Comparison of ENCODE assay signal across 20 mouse cellular contexts in genomic region chr17:46597956-46598355, GRCm38 (mm10). TPM values are rescaled to one million over a fixed set of nuclear protein-coding genes. Genes with fewer than 3 reads are reported as not detected.
A peak's percentile ranks its signal among the peaks of the same experiment; 100 is the strongest.
DNase-seq lines count a peak whose midpoint lies in the region; ATAC-seq and TF ChIP-seq lines count a peak whose summit lies in the region.
"Had no signal": no experiment of that assay in that cellular context is flagged by ENCODE, and none has a peak within 500 bp of the region (broad histone marks: within the 10 kb centered on the region; RNA-seq: fewer than 3 reads in every experiment).

No protein-coding gene starts in this region.

- H3K9ac ChIP-seq in midbrain, postnatal 0 days (replicated peaks; ENCODE audit: low read length, poor library complexity, severe bottlenecking): no peak overlapping the region
- H3K9ac ChIP-seq in MEL (ENCODE audit: control insufficient read depth, low read depth, low read length, poor library complexity, severe bottlenecking): no peak overlapping the region

- TF ChIP-seq EP300 in MEL (IDR thresholded peaks at IDR 0.05; ENCODE audit: low read depth in 1 of 2, low read length in 2 of 2): no peak

- DNase-seq in midbrain, embryonic 10.5 days (ENCODE audit: low spot score): no peak
- no peak for DNase-seq in midbrain, postnatal 0 days (ENCODE audit: low spot score)
- DNase-seq in MEL (ENCODE audit: low read depth, low spot score): peak; percentile 28
- no peak for DNase-seq in heart, postnatal 14 days
- DNase-seq: adrenal gland, adult 2 months; adrenal gland, adult 8-10 months; adrenal gland, postnatal 10 days; adrenal gland, postnatal 14 days; adrenal gland, postnatal 25 days; adrenal gland, postnatal 36 days; B cell, adult 2 months; cerebellum, adult 11 months; cerebellum, adult 11-12 months; cerebellum, adult 18-20 months; cerebellum, adult 2 months had no signal

- TF ChIP-seq CTCF in midbrain, postnatal 0 days (IDR thresholded peaks at IDR 0.05): no peak
- no peak for TF ChIP-seq CTCF in MEL (IDR thresholded peaks at IDR 0.05 in 2 of 3, conservative IDR thresholded peaks at IDR 0.05 in 1 of 3; ENCODE audit: control insufficient read depth in 1 of 3, insufficient read depth in 1 of 3, low read depth in 2 of 3, low read length in 3 of 3, poor library complexity in 1 of 3, severe bottlenecking in 1 of 3)

- H3K9me3 ChIP-seq in midbrain, embryonic 10.5 days (replicated peaks): no peaks in the 10 kb centered on the region
- H3K9me3 ChIP-seq in midbrain, postnatal 0 days (ENCODE audit: low read length): no peaks in the 10 kb centered on the region
- no peaks in the 10 kb centered on the region for H3K9me3 ChIP-seq in MEL (replicated peaks; ENCODE audit: insufficient read depth, low read length)
- H3K9me3 ChIP-seq: G1E had no signal

- H3K4me2 ChIP-seq in midbrain, postnatal 0 days (ENCODE audit: low read depth, low read length, poor library complexity, severe bottlenecking): no peak overlapping the region

- H3K4me3 ChIP-seq in midbrain, embryonic 10.5 days: no peak overlapping the region
- no peak overlapping the region for H3K4me3 ChIP-seq in midbrain, postnatal 0 days (ENCODE audit: low read depth, low read length)
- no peak overlapping the region for H3K4me3 ChIP-seq in MEL (ENCODE audit: control insufficient read depth in 1 of 2, insufficient read depth in 1 of 2, low read depth in 2 of 2, low read length in 2 of 2)

- no peak for ATAC-seq in midbrain, postnatal 0 days (ENCODE audit: low FRiP score)
- ATAC-seq: activated CD4-positive, CD25-positive, alpha-beta regulatory T cell, adult 4 months; CD4-positive, CD25-positive, alpha-beta regulatory T cell, adult 4 months; Patski had no signal

- 0 out of 2 replicates have a peak overlapping the region, but pooled peaks have one; percentile 1 for H3K27ac ChIP-seq in midbrain, embryonic 10.5 days (replicated peaks)
- no peak overlapping the region for H3K27ac ChIP-seq in midbrain, postnatal 0 days (ENCODE audit: low read depth, low read length)
- H3K27ac ChIP-seq in MEL (ENCODE audit: control insufficient read depth, low read depth, low read length): no peak overlapping the region

- WGBS in midbrain, embryonic 10.5 days: 91% methylated on average over 11 of the region's 11 CpGs
- 94% methylated on average over 11 of the region's 11 CpGs for WGBS in midbrain, postnatal 0 days

- peaks cover 23% of the 10 kb centered on the region for H3K4me1 ChIP-seq in midbrain, embryonic 10.5 days
- H3K4me1 ChIP-seq in midbrain, postnatal 0 days (ENCODE audit: insufficient read depth, low read length): no peaks in the 10 kb centered on the region
- no peaks in the 10 kb centered on the region; a peak in 1 of 4 replicates for H3K4me1 ChIP-seq in MEL (ENCODE audit: control insufficient read depth in 1 of 2, insufficient read depth in 2 of 2, low read length in 2 of 2)

- peaks cover 22% of the 10 kb centered on the region for H3K36me3 ChIP-seq in midbrain, embryonic 10.5 days
- no peaks in the 10 kb centered on the region for H3K36me3 ChIP-seq in midbrain, postnatal 0 days (ENCODE audit: insufficient read depth, low read length)
- H3K36me3 ChIP-seq in MEL (ENCODE audit: control insufficient read depth in 1 of 2, insufficient read depth in 2 of 2, low read length in 2 of 2): no peaks in the 10 kb centered on the region
- H3K36me3 ChIP-seq: G1E had no signal

- H3K79me2 ChIP-seq in MEL (ENCODE audit: control insufficient read depth, insufficient read depth, low read length, poor library complexity): no peaks in the 10 kb centered on the region

- no peaks in the 10 kb centered on the region for H3K27me3 ChIP-seq in midbrain, embryonic 10.5 days (ENCODE audit: low read depth, poor library complexity, severe bottlenecking)
- H3K27me3 ChIP-seq in midbrain, postnatal 0 days (ENCODE audit: insufficient read depth, low read length): no peaks in the 10 kb centered on the region
- H3K27me3 ChIP-seq in MEL (ENCODE audit: control insufficient read depth in 1 of 2, insufficient read depth in 2 of 2, low read length in 2 of 2): no peaks in the 10 kb centered on the region
- H3K27me3 ChIP-seq: CH12.LX, Patski had no signal

- no peak for TF ChIP-seq RAD21 in MEL (IDR thresholded peaks at IDR 0.05; ENCODE audit: low read depth, low read length)

- intact Hi-C loops in heart, postnatal 14 days (cut with DNase I): no loop called here

- no peak for TF ChIP-seq POLR2A in MEL (IDR thresholded peaks at IDR 0.05; ENCODE audit: control insufficient read depth in 1 of 2, insufficient read depth in 1 of 2, low read depth in 1 of 2, low read length in 2 of 2, poor library complexity in 1 of 2)

TF ChIP-seq in MEL, 35 proteins besides CTCF, POLR2A, EP300 and RAD21:
- TF ChIP-seq HCFC1 (IDR thresholded peaks at IDR 0.05; ENCODE audit: low read depth, low read length) (no peak), CHD2 (IDR thresholded peaks at IDR 0.05; ENCODE audit: low read length) (no peak), ETS1 (IDR thresholded peaks at IDR 0.05; ENCODE audit: low read depth, low read length) (no peak), USF1 (IDR thresholded peaks at IDR 0.05; ENCODE audit: low read depth, low read length) (no peak), NELFE (IDR thresholded peaks at IDR 0.05; ENCODE audit: low read depth, low read length) (no peak), MYB (IDR thresholded peaks at IDR 0.05; ENCODE audit: low read depth, low read length) (no peak), ZKSCAN1 (IDR thresholded peaks at IDR 0.05; ENCODE audit: low read depth, low read length) (no peak), TAL1 (IDR thresholded peaks at IDR 0.05; ENCODE audit: low read length) (no peak), JUND (IDR thresholded peaks at IDR 0.05; ENCODE audit: low read depth, low read length) (no peak), MAFK (IDR thresholded peaks at IDR 0.05; ENCODE audit: borderline replicate concordance, low read depth, low read length) (no peak), MYC (IDR thresholded peaks at IDR 0.05; ENCODE audit: low read depth, low read length) (peak; percentile 68; the same call in 1 of the 2 replicates), MAX (IDR thresholded peaks at IDR 0.05; ENCODE audit: low read length) (peak; percentile 69), GATA1 (IDR thresholded peaks at IDR 0.05; ENCODE audit: low read depth, low read length) (no peak), CHD1 (IDR thresholded peaks at IDR 0.05; ENCODE audit: low read depth, low read length) (no peak), SIN3A (IDR thresholded peaks at IDR 0.05; ENCODE audit: low read length) (peak; percentile 36; the same call in 1 of the 2 replicates), MAZ (IDR thresholded peaks at IDR 0.05; ENCODE audit: low read depth, low read length) (no peak), MXI1 (IDR thresholded peaks at IDR 0.05; ENCODE audit: low read depth, low read length) (peak; percentile 76), NRF1 (IDR thresholded peaks at IDR 0.05; ENCODE audit: insufficient read depth, low read depth, low read length, poor library complexity, severe bottlenecking) (no peak)

RNA-seq across cellular contexts. Expression of gene Ptk7, which starts 31.3 kb away (rescaled TPM):
- 65.3 and 68.4 TPM in 2 replicates for polyA plus RNA-seq in midbrain, embryonic 10.5 days (2016; fragmentation: Nextera tagmentation; extraction: Ambion mirVana)
- total RNA-seq in midbrain, postnatal 0 days (2014; rRNA removed): 61.8 and 62.6 TPM in 2 replicates
- 22.5 and 22.9 TPM in 2 replicates for polyA plus RNA-seq in midbrain, postnatal 0 days (2015; fragmentation: Nextera tagmentation; extraction: Ambion mirVana)
- 0.04 and 0.39 TPM in 2 replicates for total RNA-seq in MEL (2012; rRNA removed)
- polyA plus RNA-seq in MEL (2012; ENCODE audit: insufficient read depth in 1 of 2, insufficient read length in 2 of 2, low read depth in 1 of 2, low replicate concordance in 2 of 2, missing spikeins in 1 of 2): under 1 TPM in 1 of 2 experiments, not detected in 1; 0.10 TPM
- total RNA-seq in heart, postnatal 14 days (2021): 1 to 10 TPM; 9.1 to 9.2 TPM
- polyA plus RNA-seq: CD4-positive, CD25-positive, alpha-beta regulatory T cell, adult 4 months had no signal

RNA-seq across cellular contexts. Expression of gene Srf, which starts 42.0 kb away (rescaled TPM):
- 5.0 and 6.5 TPM in 2 replicates for polyA plus RNA-seq in midbrain, embryonic 10.5 days (2016; fragmentation: Nextera tagmentation; extraction: Ambion mirVana)
- 45.8 and 69.0 TPM in 2 replicates for total RNA-seq in midbrain, postnatal 0 days (2014; rRNA removed)
- 2.6 and 3.3 TPM in 2 replicates for polyA plus RNA-seq in midbrain, postnatal 0 days (2015; fragmentation: Nextera tagmentation; extraction: Ambion mirVana)
- 38.9 and 43.9 TPM in 2 replicates for total RNA-seq in MEL (2012; rRNA removed)
- 100 to 1,000 TPM in 1 of 2 experiments, not detected in 1; 114 TPM for polyA plus RNA-seq in MEL (2012; ENCODE audit: insufficient read depth in 1 of 2, insufficient read length in 2 of 2, low read depth in 1 of 2, low replicate concordance in 2 of 2, missing spikeins in 1 of 2)
- total RNA-seq in heart, postnatal 14 days (2021): 100 to 1,000 TPM in 1 of 2 experiments, 10 to 100 TPM in 1; 93.0 to 109 TPM

RNA-seq across cellular contexts. Expression of gene Klc4, which starts 47.9 kb away (rescaled TPM):
- 33.0 and 40.3 TPM in 2 replicates for polyA plus RNA-seq in midbrain, embryonic 10.5 days (2016; fragmentation: Nextera tagmentation; extraction: Ambion mirVana)
- total RNA-seq in midbrain, postnatal 0 days (2014; rRNA removed): 24.5 and 28.5 TPM in 2 replicates
- polyA plus RNA-seq in midbrain, postnatal 0 days (2015; fragmentation: Nextera tagmentation; extraction: Ambion mirVana): 20.0 and 22.2 TPM in 2 replicates
- 4.6 and 5.4 TPM in 2 replicates for total RNA-seq in MEL (2012; rRNA removed)
- 1 to 10 TPM in 1 of 2 experiments, not detected in 1; 9.5 TPM for polyA plus RNA-seq in MEL (2012; ENCODE audit: insufficient read depth in 1 of 2, insufficient read length in 2 of 2, low read depth in 1 of 2, low replicate concordance in 2 of 2, missing spikeins in 1 of 2)
- total RNA-seq in heart, postnatal 14 days (2021): 10 to 100 TPM; 24.5 to 25.3 TPM

RNA-seq across cellular contexts. Expression of gene Mrpl2, which starts 48.1 kb away (rescaled TPM):
- 126 and 129 TPM in 2 replicates for polyA plus RNA-seq in midbrain, embryonic 10.5 days (2016; fragmentation: Nextera tagmentation; extraction: Ambion mirVana)
- total RNA-seq in midbrain, postnatal 0 days (2014; rRNA removed): 46.7 and 47.4 TPM in 2 replicates
- 85.5 and 85.7 TPM in 2 replicates for polyA plus RNA-seq in midbrain, postnatal 0 days (2015; fragmentation: Nextera tagmentation; extraction: Ambion mirVana)
- 224 and 237 TPM in 2 replicates for total RNA-seq in MEL (2012; rRNA removed)
- 100 to 1,000 TPM in 1 of 2 experiments, not detected in 1; 207 TPM for polyA plus RNA-seq in MEL (2012; ENCODE audit: insufficient read depth in 1 of 2, insufficient read length in 2 of 2, low read depth in 1 of 2, low replicate concordance in 2 of 2, missing spikeins in 1 of 2)
- 100 to 1,000 TPM; 106 to 121 TPM for total RNA-seq in heart, postnatal 14 days (2021)

RNA-seq across cellular contexts. Expression of gene Cul9, which starts 51.8 kb away (rescaled TPM):
- 4.4 and 6.3 TPM in 2 replicates for polyA plus RNA-seq in midbrain, embryonic 10.5 days (2016; fragmentation: Nextera tagmentation; extraction: Ambion mirVana)
- total RNA-seq in midbrain, postnatal 0 days (2014; rRNA removed): 53.8 and 70.9 TPM in 2 replicates
- 13.6 and 16.7 TPM in 2 replicates for polyA plus RNA-seq in midbrain, postnatal 0 days (2015; fragmentation: Nextera tagmentation; extraction: Ambion mirVana)
- total RNA-seq in MEL (2012; rRNA removed): 3.6 TPM in 2 replicates
- 10 to 100 TPM in 1 of 2 experiments, not detected in 1; 10.7 TPM for polyA plus RNA-seq in MEL (2012; ENCODE audit: insufficient read depth in 1 of 2, insufficient read length in 2 of 2, low read depth in 1 of 2, low replicate concordance in 2 of 2, missing spikeins in 1 of 2)
- total RNA-seq in heart, postnatal 14 days (2021): 10 to 100 TPM; 17.0 to 18.2 TPM
